Mouse (Mus musculus) erythroblast, embryonic 14.5 days (primary cell): ENCODE data around the gene Vcl.

Source experiments
- GATA1 ChIP-seq: IDR thresholded peaks from 2 replicates; pipeline ENCODE4 v1.6.1; 2012; ENCODE audit warnings: low read length, inconsistent platforms, mixed read lengths
- TAL1 ChIP-seq: IDR thresholded peaks from 3 replicates; pipeline ENCODE4 v1.6.1; 2012; ENCODE audit warnings: low read length, inconsistent platforms, mixed read lengths

GRCm38 (mm10) chr14:21034791-21035190 lies 105.6 kb downstream of the Vcl start:
- TF ChIP-seq TAL1, result no peak
- no peak for TF ChIP-seq GATA1
